Mouse (Mus musculus): ENCODE data around the gene Ip6k1. TPM values are rescaled to one million over a fixed set of nuclear protein-coding genes. Genes with fewer than 3 reads are reported as not detected.
A peak's percentile ranks its signal among the peaks of the same experiment; 100 is the strongest.

Ip6k1 gene
- total RNA-seq, 2 experiments from 2014 or later, result 185 to 190 TPM

- intact Hi-C loops (cut with DNase I), result no loop called here
Measured at GRCm38 (mm10) chr9:108073141-108073930, 71.0 kb downstream of the Ip6k1 start.

GRCm38 (mm10) chr9:108080168-108080567, 77.9 kb downstream of the Ip6k1 start, which contains the start of gene Mst1:
Gene Mst1, plus strand, starts transcription at chr9:108080436.
- DNase-seq (ENCODE audit: low spot score in 2 of 2), result no peak
- intact Hi-C loops (cut with DNase I), result no loop called here

More at GRCm38 (mm10) chr9:108073141-108073930, 71.0 kb downstream of the Ip6k1 start:
- no peak for DNase-seq (ENCODE audit: low spot score in 2 of 2)

GRCm38 (mm10) chr9:108082549-108082948, 80.2 kb downstream of the Ip6k1 start:
- DNase-seq (ENCODE audit: low spot score in 2 of 2), result no peak
- intact Hi-C loops (cut with DNase I), result no loop called here

GRCm38 (mm10) chr9:108082988-108083431, 80.7 kb downstream of the Ip6k1 start, which contains the start of gene Rnf123:
Gene Rnf123, minus strand, starts transcription at chr9:108083346.
- no peak for DNase-seq (ENCODE audit: low spot score in 2 of 2)
- intact Hi-C loops (cut with DNase I), result no loop called here

- intact Hi-C loops (cut with DNase I), result no loop called here
Measured at GRCm38 (mm10) chr9:108083561-108083960, 81.3 kb downstream of the Ip6k1 start.

GRCm38 (mm10) chr9:108085261-108085660, 83.0 kb downstream of the Ip6k1 start:
- intact Hi-C loops (cut with DNase I), result no loop called here

More at GRCm38 (mm10) chr9:108083561-108083960, 81.3 kb downstream of the Ip6k1 start:
- no peak for DNase-seq (ENCODE audit: low spot score in 2 of 2)

GRCm38 (mm10) chr9:108090611-108091120, 88.4 kb downstream of the Ip6k1 start:
- DNase-seq (ENCODE audit: low spot score in 2 of 2), result no peak
- intact Hi-C loops (cut with DNase I), result no loop called here

More at GRCm38 (mm10) chr9:108085261-108085660, 83.0 kb downstream of the Ip6k1 start:
- DNase-seq (ENCODE audit: low spot score in 2 of 2), result no peak

- DNase-seq (ENCODE audit: low spot score in 2 of 2), result no peak
- intact Hi-C loops (cut with DNase I), result no loop called here
Measured at GRCm38 (mm10) chr9:108093586-108093985, 91.3 kb downstream of the Ip6k1 start.

- intact Hi-C loops (cut with DNase I), result loop anchor here (2.0 kb wide), 1 partner anchor 190 kb away; no protein-coding TSS in a partner anchor
- DNase-seq (ENCODE audit: low spot score in 2 of 2), result peak; percentile 85 to 87
Measured at GRCm38 (mm10) chr9:108094184-108094941, 92.1 kb downstream of the Ip6k1 start, which contains the start of gene Apeh. Gene Apeh, minus strand, starts transcription at chr9:108094606.

GRCm38 (mm10) chr9:108094998-108095411, 92.7 kb downstream of the Ip6k1 start:
- DNase-seq (ENCODE audit: low spot score in 2 of 2), result no peak
- intact Hi-C loops (cut with DNase I), result loop anchor here (1.0 to 2.0 kb wide), 2 partner anchors 106 to 190 kb away; no protein-coding TSS in a partner anchor

GRCm38 (mm10) chr9:108095518-108095917, 93.2 kb downstream of the Ip6k1 start:
- intact Hi-C loops (cut with DNase I), result loop anchor here (1.0 to 2.0 kb wide), 2 partner anchors 106 to 189 kb away; no protein-coding TSS in a partner anchor
- DNase-seq (ENCODE audit: low spot score in 2 of 2), result peak; percentile 70 to 71

- intact Hi-C loops (cut with DNase I), result loop anchor here (1.0 to 2.0 kb wide), 2 partner anchors 105 to 189 kb away; no protein-coding TSS in a partner anchor
- no peak for DNase-seq (ENCODE audit: low spot score in 2 of 2)
Measured at GRCm38 (mm10) chr9:108095949-108096712, 93.8 kb downstream of the Ip6k1 start.

Small RNAs within 50 kb of the gene (microRNA-seq; reads per million reads assigned to microRNA genes)
- gene Mir7088, result 0 reads per million in 2 experiments

Other genes with a start within 250 kb of the Ip6k1 start
- gene Rbm5, start 231.5 kb upstream of the Ip6k1 start, total RNA-seq (2021), result 100 to 1,000 TPM; 122 to 155 TPM
- 10 to 100 TPM; 57.0 to 65.0 TPM for gene Rbm6, start 129.3 kb upstream of the Ip6k1 start, total RNA-seq (2021)
- gene Mon1a, start 114.3 kb upstream of the Ip6k1 start, total RNA-seq (2021), result 10 to 100 TPM; 22.2 to 25.4 TPM
- gene Mst1r, start 95.6 kb upstream of the Ip6k1 start, total RNA-seq (2021), result 1 to 10 TPM in 1 of 2 experiments, under 1 TPM in 1; 0.69 to 1.3 TPM
- gene Actl11, start 74.0 kb upstream of the Ip6k1 start, total RNA-seq (2021), result not detected
- 100 to 1,000 TPM; 352 to 354 TPM for gene Camkv, start 66.8 kb upstream of the Ip6k1 start, total RNA-seq (2021)
- 10 to 100 TPM in 1 of 2 experiments, 1 to 10 TPM in 1; 9.5 to 14.9 TPM for gene Traip, start 52.4 kb upstream of the Ip6k1 start, total RNA-seq (2021)
- gene Uba7, start 27.0 kb upstream of the Ip6k1 start, total RNA-seq (2021), result 1 to 10 TPM; 3.1 to 4.6 TPM
- not detected for gene Gm20661, start 19.4 kb upstream of the Ip6k1 start, total RNA-seq (2021)
- gene Inka1, start 16.6 kb upstream of the Ip6k1 start, total RNA-seq (2021), result 1 to 10 TPM; 3.9 to 4.0 TPM
- 1 to 10 TPM; 1.5 to 1.9 TPM for gene Cdhr4, start 10.0 kb upstream of the Ip6k1 start, total RNA-seq (2021)
- gene Gm20662, start 6.2 kb upstream of the Ip6k1 start, total RNA-seq (2021), result 1 to 10 TPM; 3.7 to 4.4 TPM
- 10 to 100 TPM; 16.7 to 17.5 TPM for gene Gmppb, start 46.7 kb downstream of the Ip6k1 start, total RNA-seq (2021)
- 1 to 10 TPM; 1.7 to 2.2 TPM for gene Amigo3, start 50.7 kb downstream of the Ip6k1 start, total RNA-seq (2021)
- gene Mst1, start 77.9 kb downstream of the Ip6k1 start, total RNA-seq (2021), result not detected
- gene Rnf123, start 80.8 kb downstream of the Ip6k1 start, total RNA-seq (2021), result 10 to 100 TPM; 81.9 to 88.7 TPM
- 10 to 100 TPM; 29.8 to 36.9 TPM for gene Apeh, start 92.1 kb downstream of the Ip6k1 start, total RNA-seq (2021)
- 100 to 1,000 TPM; 261 to 275 TPM for gene Bsn, start 187.9 kb downstream of the Ip6k1 start, total RNA-seq (2021)